Mouse (Mus musculus): Measurements from ENCODE around the gene Zcchc12. TPM values are rescaled to one million over a fixed set of nuclear protein-coding genes. Genes with fewer than 3 reads are reported as not detected.

Zcchc12 gene
- 274 and 296 TPM in 2 replicates for polyA plus RNA-seq (2012; rRNA removed)

DNA sequence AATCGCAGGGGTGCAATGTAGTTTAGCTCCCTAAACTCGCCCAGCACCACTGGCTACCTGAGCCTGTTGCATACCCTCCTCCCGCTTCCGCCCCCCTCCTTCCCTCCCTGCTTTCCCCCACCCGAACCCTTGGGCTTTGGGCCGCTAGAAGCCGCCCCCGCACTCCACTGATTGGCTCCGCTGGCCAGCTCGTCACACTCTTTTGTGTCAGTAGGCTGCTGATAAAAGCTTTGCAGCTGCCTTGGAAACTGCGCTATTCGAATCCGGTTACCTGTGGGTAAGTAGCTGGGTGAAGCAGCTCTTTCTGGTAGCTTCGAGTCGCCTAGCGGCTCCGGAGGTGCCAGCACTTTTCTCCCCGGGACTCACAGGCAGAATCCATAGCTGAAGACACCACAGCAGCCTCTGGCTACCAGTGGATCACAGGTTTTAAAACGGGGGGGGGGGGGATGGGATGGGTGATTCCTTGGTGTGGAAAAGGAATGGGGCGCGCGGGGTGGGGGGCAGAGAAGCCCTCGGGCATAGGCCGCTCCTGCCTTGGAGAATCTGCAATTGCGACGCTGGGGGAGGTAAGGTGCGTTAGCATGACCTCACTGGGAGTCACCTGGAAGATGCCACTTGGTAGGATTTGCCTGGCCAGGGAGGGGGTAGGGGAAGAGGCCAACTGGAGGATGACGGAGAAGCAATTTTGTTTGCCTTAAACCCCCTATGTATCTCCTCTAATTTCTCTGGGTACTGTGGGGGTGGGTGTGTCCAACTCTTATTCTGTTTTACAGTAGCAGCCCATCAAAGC lies at the start of gene Zcchc12:
Gene Zcchc12 (plus strand): TSS at position 169 of the 790 bp plus-strand sequence.

Other genes starting within 250 kb of the Zcchc12 start
- gene Il13ra1, start 83.8 kb upstream of the Zcchc12 start, polyA plus RNA-seq (2012; rRNA removed), result 4.6 and 4.7 TPM in 2 replicates
- gene Lonrf3, start 132.4 kb downstream of the Zcchc12 start, polyA plus RNA-seq (2012; rRNA removed), result 1.4 and 1.6 TPM in 2 replicates
- not detected in 2 replicates for gene Gm6268, start 205.4 kb downstream of the Zcchc12 start, polyA plus RNA-seq (2012; rRNA removed)

Data from central nervous system, embryonic 18 days (tissue).